Mouse (Mus musculus) midbrain, embryonic 10.5 days (tissue): Measurements from ENCODE around the gene Slc22a23. TPM values are rescaled to one million over a fixed set of nuclear protein-coding genes. Genes with fewer than 3 reads are reported as not detected.
A peak's percentile ranks its signal among the peaks of the same experiment; 100 is the strongest.

Source experiments
- DNase-seq: peaks from one replicate; pipeline ENCODE4 v3.0.0-alpha.2; 2017; ENCODE audit warnings: low spot score
- H3K27ac ChIP-seq: fragments of 300-500 bp; sonication (generic); replicated peaks from 2 replicates; pipeline ENCODE4 v1.5.1; 2016; ENCODE audit warnings: mild to moderate bottlenecking
- H3K27me3 ChIP-seq: fragments of 300-500 bp; sonication (generic); 2 replicates; pipeline ENCODE4 v1.6.1; 2016; ENCODE audit warnings: low read depth, mild to moderate bottlenecking; ENCODE audit not compliant: poor library complexity, severe bottlenecking
- H3K36me3 ChIP-seq: fragments of 300-500 bp; sonication (generic); 2 replicates; pipeline ENCODE4 v1.6.1; 2016; ENCODE audit warnings: mild to moderate bottlenecking, moderate library complexity
- H3K4me1 ChIP-seq: fragments of 300-500 bp; sonication (generic); 2 replicates; pipeline ENCODE4 v1.6.1; 2016
- H3K4me3 ChIP-seq: fragments of 300-500 bp; sonication (generic); 2 replicates; pipeline ENCODE4 v1.5.1; 2016; ENCODE audit warnings: mild to moderate bottlenecking, moderate library complexity
- H3K9me3 ChIP-seq: fragments of 300-500 bp; sonication (generic); replicated peaks from 2 replicates; pipeline ENCODE4 v1.6.1; 2016; ENCODE audit warnings: mild to moderate bottlenecking
- WGBS: fragments of 180-500 bp; shearing (Covaris S2); methylation state at CpG from one replicate; pipeline ENCODE4 v1.1.7; 2016; 5-methylcytosine and 5-hydroxymethylcytosine counted together
- polyA plus RNA-seq: library from polyadenylated mRNA; unstranded; fragments of >200 nt; fragmentation: Nextera tagmentation; extraction: Ambion mirVana; gene quantifications from 2 replicates; pipeline ENCODE4 v1.2.1, GENCODE M21; 2016

Gene Slc22a23
- polyA plus RNA-seq, 1 experiment from 2014 or later, result 7.9 TPM

- 71% methylated on average over 7 of the region's 7 CpGs for WGBS
- Histone ChIP-seq H3K4me3 (no peak overlapping the region), H3K4me1 (peaks cover 22% of the 10 kb centered on the region), H3K27ac (no peak overlapping the region; the same call in 1 of the 2 replicates), H3K9me3 (no peaks in the 10 kb centered on the region), H3K27me3 (no peaks in the 10 kb centered on the region), H3K36me3 (peaks cover 18% of the 10 kb centered on the region; the same call in 1 of the 2 replicates)
- no peak for DNase-seq
These were observed 37.0 kb downstream of the Slc22a23 start for GRCm38 (mm10) chr13:34307696-34308603.

- Histone ChIP-seq H3K9me3 (no peaks in the 10 kb centered on the region), H3K36me3 (peaks cover 32% of the 10 kb centered on the region), H3K4me1 (peaks cover 23% of the 10 kb centered on the region), H3K27ac (no peak overlapping the region), H3K4me3 (no peak overlapping the region), H3K27me3 (no peaks in the 10 kb centered on the region)
- 95% methylated on average over 2 of the region's 2 CpGs for WGBS
- no peak for DNase-seq
These were observed 38.9 kb downstream of the Slc22a23 start for GRCm38 (mm10) chr13:34305964-34306671.

GRCm38 (mm10) chr13:34304896-34305295 lies 40.1 kb downstream of the Slc22a23 start:
- DNase-seq, result no peak
- no peak overlapping the region for H3K4me3 ChIP-seq
- H3K36me3 ChIP-seq, result peaks cover 34% of the 10 kb centered on the region
- WGBS, result 92% methylated on average over 3 of the region's 3 CpGs
- H3K27me3 ChIP-seq, result no peaks in the 10 kb centered on the region
- no peak overlapping the region for H3K27ac ChIP-seq
- H3K4me1 ChIP-seq, result peaks cover 20% of the 10 kb centered on the region; the same call in 1 of the 2 replicates
- H3K9me3 ChIP-seq, result no peaks in the 10 kb centered on the region

GRCm38 (mm10) chr13:34303386-34304016 lies 41.5 kb downstream of the Slc22a23 start:
- Histone ChIP-seq H3K4me3 (no peak overlapping the region), H3K4me1 (peaks cover 20% of the 10 kb centered on the region; the same call in 1 of the 2 replicates), H3K36me3 (peaks cover 46% of the 10 kb centered on the region), H3K9me3 (no peaks in the 10 kb centered on the region), H3K27ac (no peak overlapping the region), H3K27me3 (no peaks in the 10 kb centered on the region)
- WGBS, result 75% methylated on average over 6 of the region's 6 CpGs
- DNase-seq, result no peak

GRCm38 (mm10) chr13:34301585-34301984 lies 43.4 kb downstream of the Slc22a23 start:
- Histone ChIP-seq H3K4me3 (no peak overlapping the region), H3K27ac (no peak overlapping the region), H3K36me3 (peaks cover 65% of the 10 kb centered on the region), H3K4me1 (peaks cover 10% of the 10 kb centered on the region; the same call in 1 of the 2 replicates), H3K9me3 (no peaks in the 10 kb centered on the region), H3K27me3 (no peaks in the 10 kb centered on the region)
- 50% methylated on average over 3 of the region's 3 CpGs for WGBS
- DNase-seq, result no peak

- no peak overlapping the region for H3K27ac ChIP-seq
- WGBS, result 87% methylated on average over 7 of the region's 7 CpGs
- peaks cover 71% of the 10 kb centered on the region for H3K36me3 ChIP-seq
- no peak for DNase-seq
- H3K9me3 ChIP-seq, result no peaks in the 10 kb centered on the region
- no peaks in the 10 kb centered on the region for H3K27me3 ChIP-seq
- no peak overlapping the region for H3K4me3 ChIP-seq
- H3K4me1 ChIP-seq, result peaks cover 9% of the 10 kb centered on the region; the same call in 1 of the 2 replicates
These were observed 45.3 kb downstream of the Slc22a23 start for GRCm38 (mm10) chr13:34299351-34300333.

GRCm38 (mm10) chr13:34298674-34299073 lies 46.3 kb downstream of the Slc22a23 start:
- WGBS, result 95% methylated on average over 5 of the region's 5 CpGs
- Histone ChIP-seq H3K27me3 (no peaks in the 10 kb centered on the region), H3K9me3 (no peaks in the 10 kb centered on the region), H3K4me1 (peaks cover 9% of the 10 kb centered on the region; the same call in 1 of the 2 replicates), H3K36me3 (peaks cover 62% of the 10 kb centered on the region), H3K4me3 (no peak overlapping the region), H3K27ac (no peak overlapping the region)
- DNase-seq, result no peak

- no peak overlapping the region for H3K27ac ChIP-seq
- H3K36me3 ChIP-seq, result peaks cover 59% of the 10 kb centered on the region
- no peak for DNase-seq
- H3K27me3 ChIP-seq, result no peaks in the 10 kb centered on the region
- 93% methylated on average over 6 of the region's 6 CpGs for WGBS
- peaks cover 9% of the 10 kb centered on the region; the same call in 1 of the 2 replicates for H3K4me1 ChIP-seq
- no peak overlapping the region for H3K4me3 ChIP-seq
- H3K9me3 ChIP-seq, result no peaks in the 10 kb centered on the region
These were observed 46.9 kb downstream of the Slc22a23 start for GRCm38 (mm10) chr13:34298061-34298460.

GRCm38 (mm10) chr13:34295787-34296435 lies 49.1 kb downstream of the Slc22a23 start:
- DNase-seq, result no peak
- no peak overlapping the region for H3K27ac ChIP-seq
- 92% methylated on average over 12 of the region's 12 CpGs for WGBS

GRCm38 (mm10) chr13:34294212-34294611 lies 50.8 kb downstream of the Slc22a23 start:
- Histone ChIP-seq H3K9me3 (no peaks in the 10 kb centered on the region), H3K4me1 (peaks cover 19% of the 10 kb centered on the region)

More at GRCm38 (mm10) chr13:34295787-34296435, 49.1 kb downstream of the Slc22a23 start:
- no peak overlapping the region for H3K4me3 ChIP-seq
- no peaks in the 10 kb centered on the region for H3K27me3 ChIP-seq
- peaks cover 43% of the 10 kb centered on the region for H3K36me3 ChIP-seq
- no peaks in the 10 kb centered on the region for H3K9me3 ChIP-seq
- H3K4me1 ChIP-seq, result 0 out of 2 replicates have a peak, but pooled peaks cover 5% of the 10 kb centered on the region

GRCm38 (mm10) chr13:34292042-34292441 lies 52.9 kb downstream of the Slc22a23 start:
- 88% methylated on average over 2 of the region's 2 CpGs for WGBS
- Histone ChIP-seq H3K27me3 (no peaks in the 10 kb centered on the region), H3K9me3 (no peaks in the 10 kb centered on the region), H3K4me1 (peaks cover 41% of the 10 kb centered on the region), H3K36me3 (peaks cover 15% of the 10 kb centered on the region), H3K27ac (0 out of 2 replicates have a peak overlapping the region, but pooled peaks have one; percentile 33), H3K4me3 (no peak overlapping the region)
- no peak for DNase-seq

More at GRCm38 (mm10) chr13:34294212-34294611, 50.8 kb downstream of the Slc22a23 start:
- DNase-seq, result no peak
- WGBS, result 84% methylated on average over 4 of the region's 4 CpGs
- Histone ChIP-seq H3K27ac (no peak overlapping the region), H3K36me3 (peaks cover 37% of the 10 kb centered on the region), H3K27me3 (no peaks in the 10 kb centered on the region), H3K4me3 (no peak overlapping the region)
